Mouse (Mus musculus) liver, embryonic 14.5 days (tissue): ENCODE results near the gene Tmcc3. TPM values are rescaled to one million over a fixed set of nuclear protein-coding genes. Genes with fewer than 3 reads are reported as not detected.

Experiments used
- ATAC-seq: fragments of 200-750 bp; cut with Nextera tagmentation; 2 replicates; pipeline ENCODE4 v1.8.0; 2017; ENCODE audit warnings: moderate number of reproducible peaks, mild to moderate bottlenecking, moderate library complexity; ENCODE audit not compliant: insufficient read depth
- DNase-seq, 3 experiments: peaks; one replicate each; pipeline ENCODE4 v3.0.0-alpha.2; 2012 to 2013; ENCODE audit warnings: low read depth in 3 of 3, low spot score in 3 of 3
- H3K27ac ChIP-seq: fragments of 300-500 bp; sonication (generic); 2 replicates; pipeline ENCODE4 v1.5.1; 2014; ENCODE audit warnings: moderate library complexity, mild to moderate bottlenecking, control low read depth, inconsistent platforms
- H3K27me3 ChIP-seq: fragments of 300-500 bp; sonication (generic); 2 replicates; pipeline ENCODE4 v1.6.1; 2014; ENCODE audit warnings: mild to moderate bottlenecking, low read length, moderate library complexity; ENCODE audit not compliant: control insufficient read depth, insufficient read depth
- H3K36me3 ChIP-seq: fragments of 300-500 bp; sonication (generic); replicated peaks from 2 replicates; pipeline ENCODE4 v1.6.1; 2014; ENCODE audit warnings: low read depth; ENCODE audit not compliant: control insufficient read depth, insufficient read depth
- H3K4me1 ChIP-seq, 2 experiments: fragments of 200-500 bp in 1 of 2; fragments of 300-500 bp in 1 of 2; sonication (generic) in 1 of 2; replicated peaks; 2 replicates each; pipeline ENCODE4 v1.6.1; 2012 to 2014; ENCODE audit warnings: antibody characterized with exemption in 1 of 2, inconsistent platforms in 1 of 2, low read length in 1 of 2; ENCODE audit not compliant: control insufficient read depth in 2 of 2, insufficient read depth in 2 of 2
- H3K4me2 ChIP-seq: fragments of 300-500 bp; sonication (generic); 2 replicates; pipeline ENCODE4 v1.6.1; 2014; ENCODE audit warnings: low read depth, mild to moderate bottlenecking, control low read depth, moderate library complexity
- H3K4me3 ChIP-seq, 2 experiments: fragments of 200-500 bp in 1 of 2; fragments of 300-500 bp in 1 of 2; sonication (generic) in 1 of 2; 2 replicates each; pipeline ENCODE4 v1.5.1; 2012 to 2014; ENCODE audit warnings: low read depth in 2 of 2, low read length in 2 of 2, mild to moderate bottlenecking in 2 of 2, control low read depth in 1 of 2, inconsistent platforms in 1 of 2, moderate library complexity in 1 of 2; ENCODE audit not compliant: insufficient read depth in 1 of 2
- H3K9ac ChIP-seq: fragments of 300-500 bp; sonication (generic); replicated peaks from 2 replicates; pipeline ENCODE4 v1.6.1; 2014; ENCODE audit warnings: mild to moderate bottlenecking, control low read depth, moderate library complexity
- H3K9me3 ChIP-seq: fragments of 300-500 bp; sonication (generic); 2 replicates; pipeline ENCODE4 v1.6.1; 2016; ENCODE audit warnings: low read length, mixed read lengths; ENCODE audit not compliant: control insufficient read depth
- CTCF ChIP-seq: IDR thresholded peaks from 2 replicates; pipeline ENCODE4 v1.5.1; 2016; ENCODE audit warnings: antibody characterized with exemption, low read depth, control low read depth
- EP300 ChIP-seq: IDR thresholded peaks from 2 replicates; pipeline ENCODE4 v1.6.1; 2016; ENCODE audit warnings: antibody characterized with exemption, low read depth
- WGBS: fragments of 180-500 bp; shearing (Covaris S2); extraction: QIAGEN DNeasy Blood & Tissue Kit; methylation state at CpG from one replicate; pipeline ENCODE4 v1.1.7; 2014; ENCODE audit not compliant: insufficient replicate concordance; 5-methylcytosine and 5-hydroxymethylcytosine counted together
- polyA plus RNA-seq, 2 experiments: library from polyadenylated mRNA; depleted of rRNA in 1 of 2; stranded (reverse) in 1 of 2; unstranded in 1 of 2; fragments of >200 nt; fragmentation: Nextera tagmentation in 1 of 2; extraction: Ambion mirVana in 1 of 2; gene quantifications; 2 replicates each; pipeline versions ENCODE4 v1.2.1 to v1.2.3; 2012 to 2014

The Tmcc3 gene
- polyA plus RNA-seq, 2 experiments = 1.4 to 2.6 TPM

DNA sequence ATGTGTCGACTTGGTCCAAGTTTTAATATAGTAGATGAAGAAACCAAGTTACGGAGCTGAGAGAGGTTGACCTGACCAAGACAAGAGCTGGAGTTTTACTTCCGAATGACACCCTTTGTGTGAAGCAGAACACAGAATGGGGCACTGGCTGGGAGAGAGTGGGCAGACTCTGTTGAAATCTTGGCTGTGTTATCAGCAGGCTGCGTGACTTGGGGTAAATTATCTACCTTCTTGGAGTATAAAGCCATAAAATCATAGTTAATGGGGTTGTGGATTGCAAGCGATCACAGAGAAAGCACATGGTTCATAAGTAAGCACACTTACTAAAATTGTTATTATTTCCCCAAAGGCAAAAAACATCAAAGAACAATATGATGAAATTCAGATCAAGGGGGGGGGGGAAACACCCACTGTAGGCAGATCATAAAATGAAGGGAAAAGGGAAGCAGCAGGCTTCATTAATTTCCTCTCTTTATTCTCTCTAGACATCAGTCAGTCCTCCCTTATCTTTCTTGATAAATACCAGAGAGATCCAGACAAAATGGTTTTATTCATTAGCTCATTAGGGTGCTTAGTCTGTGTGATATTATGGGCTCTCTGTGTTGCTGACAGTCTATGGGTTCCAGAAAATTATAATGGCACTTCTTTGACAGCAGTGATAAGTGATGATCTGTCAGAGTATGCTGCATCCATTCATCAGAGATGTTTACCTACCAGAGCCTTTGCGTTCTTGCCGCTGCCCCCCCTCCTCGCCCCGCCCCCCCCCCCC is 1.1 kb upstream of the Tmcc3 start:
- Histone ChIP-seq H3K9me3 (no peaks in the 10 kb centered on the region), H3K27me3 (peaks cover 21% of the 10 kb centered on the region), H3K27ac (no peak overlapping the region), H3K4me2 (no peak overlapping the region), H3K4me3 (no peak overlapping the region), H3K9ac (no peak overlapping the region), H3K36me3 (no peaks in the 10 kb centered on the region), H3K4me1 (no peaks in the 10 kb centered on the region)
- TF ChIP-seq CTCF (no peak), EP300 (no peak)
- 36% methylated on average over 8 of the region's 9 CpGs for WGBS
- no peak for ATAC-seq
- DNase-seq = no peak

DNA sequence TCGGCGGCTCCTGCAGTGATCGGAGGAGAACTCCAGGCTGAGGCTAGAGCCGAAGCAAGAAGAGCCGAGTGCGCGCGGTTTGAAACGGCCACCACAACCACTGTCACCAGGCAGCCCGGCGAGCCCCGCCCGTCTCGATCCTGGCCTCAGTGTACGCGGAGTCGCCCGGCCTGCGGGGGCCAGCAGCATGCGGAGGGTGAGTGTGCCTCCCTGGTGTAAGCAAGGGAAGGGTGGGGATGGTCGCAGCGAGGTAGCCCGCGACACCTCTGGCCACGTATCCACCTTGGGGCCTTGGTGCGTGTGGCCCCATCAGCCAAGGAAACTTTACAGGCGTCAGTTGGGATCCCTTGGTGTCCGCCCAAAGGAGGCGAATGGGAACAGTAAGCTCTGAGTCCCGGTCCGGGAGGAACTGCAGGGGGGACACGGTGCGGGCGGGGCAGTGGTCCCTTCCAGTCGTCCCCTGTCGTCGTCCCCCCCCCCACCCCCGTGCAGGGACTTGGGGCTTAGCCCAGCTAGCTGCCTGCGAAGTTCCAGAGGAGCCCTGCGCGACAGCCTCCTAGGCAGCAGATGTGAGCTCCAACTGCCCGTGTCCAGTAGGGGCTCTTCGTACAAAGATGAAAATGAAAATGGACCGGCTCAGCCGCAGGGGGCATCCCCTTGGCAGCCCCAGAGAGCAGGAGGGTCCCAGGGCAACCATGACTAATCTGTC is 412 bp downstream of the Tmcc3 start:
- DNase-seq = no peak
- peak overlapping the region; percentile 21 to 34; a peak in 3 of 4 replicates for H3K4me3 ChIP-seq
- TF ChIP-seq CTCF (no peak), EP300 (no peak)
- no peak overlapping the region for H3K27ac ChIP-seq
- H3K4me1 ChIP-seq = no peaks in the 10 kb centered on the region
- no peak overlapping the region for H3K9ac ChIP-seq
- H3K36me3 ChIP-seq = no peaks in the 10 kb centered on the region
- WGBS = 2% methylated on average over 45 of the region's 45 CpGs
- peak overlapping the region; percentile 58 for H3K4me2 ChIP-seq
- no peaks in the 10 kb centered on the region for H3K9me3 ChIP-seq
- H3K27me3 ChIP-seq = peaks cover 21% of the 10 kb centered on the region
- no peak for ATAC-seq

GRCm38 (mm10) chr10:94313146-94313545 is 1.4 kb downstream of the Tmcc3 start:
- Histone ChIP-seq H3K4me1 (no peaks in the 10 kb centered on the region), H3K4me3 (no peak overlapping the region), H3K9me3 (no peaks in the 10 kb centered on the region), H3K36me3 (no peaks in the 10 kb centered on the region), H3K4me2 (no peak overlapping the region), H3K27me3 (peaks cover 21% of the 10 kb centered on the region), H3K9ac (no peak overlapping the region), H3K27ac (no peak overlapping the region)
- TF ChIP-seq CTCF (no peak), EP300 (no peak)
- WGBS = 62% methylated on average over 4 of the region's 4 CpGs
- DNase-seq (no peak), ATAC-seq (no peak)

DNA sequence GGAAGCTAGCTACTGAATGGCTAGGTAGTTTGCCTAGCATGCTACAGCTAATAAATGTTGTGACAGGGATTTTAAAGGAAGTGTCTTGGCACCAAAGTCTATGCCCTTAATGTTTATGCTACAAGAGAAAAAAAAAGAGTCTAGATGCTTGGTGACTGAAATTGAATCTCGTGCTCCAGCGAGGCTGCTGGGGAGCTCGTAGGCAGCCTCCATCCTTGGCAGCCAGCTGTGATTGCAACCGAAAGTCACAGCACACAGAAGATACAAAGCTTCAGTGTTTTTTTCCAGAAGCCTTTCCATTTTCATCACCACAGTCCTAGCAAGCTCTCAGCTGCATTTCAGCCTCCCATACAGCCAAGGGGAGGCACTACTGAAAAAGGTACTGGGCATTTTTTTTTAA is 6.8 kb downstream of the Tmcc3 start:
- WGBS = 65% methylated on average over 4 of the region's 4 CpGs
- H3K9ac ChIP-seq = no peak overlapping the region
- H3K4me1 ChIP-seq = no peaks in the 10 kb centered on the region
- no peak overlapping the region for H3K4me3 ChIP-seq
- TF ChIP-seq EP300 = no peak
- no peak for TF ChIP-seq CTCF
- DNase-seq (no peak), ATAC-seq (no peak)
- H3K27me3 ChIP-seq = no peaks in the 10 kb centered on the region
- H3K9me3 ChIP-seq = no peaks in the 10 kb centered on the region
- no peak overlapping the region for H3K4me2 ChIP-seq
- H3K27ac ChIP-seq = no peak overlapping the region
- no peaks in the 10 kb centered on the region for H3K36me3 ChIP-seq

DNA sequence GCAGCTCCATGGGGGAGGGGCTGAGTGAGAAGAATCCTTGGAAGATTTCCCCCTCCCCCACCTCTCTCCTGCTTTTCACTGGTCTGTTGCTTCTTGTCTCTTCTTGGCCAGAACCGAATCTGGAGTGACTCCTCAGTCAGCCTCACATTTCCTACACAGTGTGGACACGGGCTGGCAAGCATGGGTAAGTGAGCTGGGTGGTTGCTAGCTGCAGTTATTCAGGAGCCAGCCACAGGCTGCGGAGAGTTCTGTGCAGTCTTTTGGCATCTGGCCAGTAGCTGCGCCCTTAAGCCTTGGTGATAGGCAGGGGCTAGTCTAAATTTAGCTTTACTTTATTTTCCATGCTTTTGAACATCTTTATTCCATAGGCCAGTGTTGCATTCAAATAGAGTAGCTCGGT is 18.2 kb downstream of the Tmcc3 start:
- H3K4me3 ChIP-seq = no peak overlapping the region
- no peak for DNase-seq
- H3K4me2 ChIP-seq = no peak overlapping the region
- H3K9ac ChIP-seq = no peak overlapping the region
- H3K4me1 ChIP-seq = no peaks in the 10 kb centered on the region
- TF ChIP-seq EP300 (no peak), CTCF (no peak)
- WGBS = 49% methylated on average over 5 of the region's 5 CpGs
- no peaks in the 10 kb centered on the region for H3K36me3 ChIP-seq
- no peaks in the 10 kb centered on the region for H3K9me3 ChIP-seq
- ATAC-seq = no peak
- no peak overlapping the region for H3K27ac ChIP-seq
- no peaks in the 10 kb centered on the region for H3K27me3 ChIP-seq
